Mouse (Mus musculus): ENCODE measurements around the gene Map4k5. TPM values are rescaled to one million over a fixed set of nuclear protein-coding genes. Genes with fewer than 3 reads are reported as not detected.
A peak's percentile ranks its signal among the peaks of the same experiment; 100 is the strongest.

Map4k5 gene
- polyA plus RNA-seq, 1 experiment: 5.6 TPM

DNA sequence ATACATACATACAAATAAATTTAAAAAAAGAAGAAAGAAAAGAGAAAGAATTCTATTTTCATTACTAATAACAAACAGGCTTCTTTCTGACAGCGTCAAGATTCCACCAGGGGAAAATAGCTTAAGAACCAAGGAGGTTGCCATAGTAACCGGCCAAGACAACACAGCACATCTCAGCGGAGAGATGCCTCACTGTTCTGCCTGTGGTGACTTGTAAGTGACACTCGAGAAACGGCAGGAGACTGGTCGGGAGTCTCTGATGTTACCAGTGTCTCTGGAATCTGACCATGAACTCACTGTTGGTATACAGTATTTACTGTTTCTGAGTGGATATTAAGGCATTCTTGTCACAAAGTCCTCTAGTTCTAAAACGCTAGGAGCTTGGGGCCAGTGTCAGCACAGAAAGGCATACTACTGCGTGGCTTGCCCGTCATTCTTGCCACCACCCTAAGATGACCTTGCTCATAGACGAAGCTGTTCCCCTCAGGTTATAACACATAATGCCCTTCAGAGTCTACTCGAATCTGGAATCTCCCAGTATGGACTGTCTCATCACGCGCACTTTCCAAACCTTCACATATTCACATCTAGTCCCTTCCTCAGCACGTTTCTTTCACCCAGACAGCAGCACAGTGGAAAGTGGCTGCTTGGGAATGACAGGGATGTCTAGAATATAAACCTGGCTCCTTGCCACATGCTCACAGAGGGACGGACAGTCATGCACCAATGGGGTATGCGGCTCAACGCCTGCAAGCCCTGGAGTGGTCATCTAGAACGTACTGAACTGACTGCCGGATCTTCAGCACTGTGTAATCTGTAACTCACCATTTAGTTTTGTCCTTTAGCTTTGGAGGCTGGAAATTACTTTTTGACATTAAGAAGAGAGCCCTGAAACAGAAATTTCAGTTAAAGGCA lies 49.2 kb downstream of the Map4k5 start:
- H3K36me3 ChIP-seq (ENCODE audit: control insufficient read depth, insufficient read depth, low read length): peaks cover 2% of the 10 kb centered on the region
- H3K27ac ChIP-seq (ENCODE audit: control insufficient read depth, insufficient read depth, low read depth, low read length): no peak overlapping the region
- peak; percentile 52; the same call in 1 of the 2 replicates for TF ChIP-seq POLR2A (IDR thresholded peaks at IDR 0.05; ENCODE audit: control insufficient read depth, low read depth, low read length)
- no peak for TF ChIP-seq CTCF (IDR thresholded peaks at IDR 0.05; ENCODE audit: control insufficient read depth, insufficient read depth, insufficient replicate concordance, low read depth, low read length)
- H3K4me1 ChIP-seq (ENCODE audit: control insufficient read depth, insufficient read depth, low read length): no peaks in the 10 kb centered on the region
- H3K27me3 ChIP-seq (ENCODE audit: control insufficient read depth, insufficient read depth, low read length): no peaks in the 10 kb centered on the region
- H3K4me3 ChIP-seq (ENCODE audit: control insufficient read depth, low read depth, low read length): peak overlapping the region; percentile 79

GRCm38 (mm10) chr12:69838376-69838775 lies 54.6 kb downstream of the Map4k5 start:
- H3K27ac ChIP-seq (ENCODE audit: control insufficient read depth, insufficient read depth, low read depth, low read length): no peak overlapping the region
- no peaks in the 10 kb centered on the region for H3K4me1 ChIP-seq (ENCODE audit: control insufficient read depth, insufficient read depth, low read length)
- TF ChIP-seq POLR2A (IDR thresholded peaks at IDR 0.05; ENCODE audit: control insufficient read depth, low read depth, low read length) (no peak), CTCF (IDR thresholded peaks at IDR 0.05; ENCODE audit: control insufficient read depth, insufficient read depth, insufficient replicate concordance, low read depth, low read length) (no peak)
- no peak overlapping the region for H3K4me3 ChIP-seq (ENCODE audit: control insufficient read depth, low read depth, low read length)
- no peaks in the 10 kb centered on the region for H3K27me3 ChIP-seq (ENCODE audit: control insufficient read depth, insufficient read depth, low read length)
- H3K36me3 ChIP-seq (ENCODE audit: control insufficient read depth, insufficient read depth, low read length): no peaks in the 10 kb centered on the region; the same call in none of the 2 replicates

DNA sequence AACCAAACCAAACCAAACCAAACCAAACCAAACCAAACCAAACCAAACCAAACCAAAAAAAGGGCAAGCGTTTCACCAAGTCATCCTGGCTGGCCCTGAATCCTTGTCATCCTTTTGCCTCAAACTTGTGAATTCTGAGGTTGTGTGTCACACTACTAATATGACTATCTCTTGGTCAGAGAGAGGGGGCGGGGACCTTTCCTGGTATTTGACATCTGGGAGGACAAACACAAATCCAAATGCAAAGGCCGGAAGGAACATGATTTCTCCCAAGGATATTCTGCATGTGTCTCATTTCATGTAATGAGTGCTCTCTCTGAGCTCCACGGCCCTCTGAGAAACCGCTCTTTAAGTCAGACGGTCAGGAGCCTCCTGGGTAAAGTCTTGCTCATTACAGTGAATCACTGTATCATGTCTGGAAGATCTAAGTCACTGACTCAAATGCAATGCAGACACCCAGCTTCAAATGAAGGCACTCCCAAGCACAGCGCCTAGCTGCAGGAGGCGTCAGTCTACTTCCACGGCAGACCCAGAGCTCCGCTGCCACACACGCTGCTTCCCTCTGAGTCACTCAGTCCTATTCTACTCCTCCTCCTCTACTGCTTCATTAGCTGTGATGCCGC lies 58.9 kb downstream of the Map4k5 start:
- Histone ChIP-seq H3K4me1 (ENCODE audit: control insufficient read depth, insufficient read depth, low read length) (no peaks in the 10 kb centered on the region), H3K27ac (ENCODE audit: control insufficient read depth, insufficient read depth, low read depth, low read length) (no peak overlapping the region), H3K36me3 (ENCODE audit: control insufficient read depth, insufficient read depth, low read length) (peaks cover under 1% of the 10 kb centered on the region), H3K27me3 (ENCODE audit: control insufficient read depth, insufficient read depth, low read length) (no peaks in the 10 kb centered on the region), H3K4me3 (ENCODE audit: control insufficient read depth, low read depth, low read length) (no peak overlapping the region)
- TF ChIP-seq POLR2A (IDR thresholded peaks at IDR 0.05; ENCODE audit: control insufficient read depth, low read depth, low read length) (no peak), CTCF (IDR thresholded peaks at IDR 0.05; ENCODE audit: control insufficient read depth, insufficient read depth, insufficient replicate concordance, low read depth, low read length) (no peak)

- Histone ChIP-seq H3K27me3 (ENCODE audit: control insufficient read depth, insufficient read depth, low read length) (no peaks in the 10 kb centered on the region), H3K36me3 (ENCODE audit: control insufficient read depth, insufficient read depth, low read length) (peaks cover 1% of the 10 kb centered on the region; the same call in 1 of the 2 replicates), H3K4me3 (ENCODE audit: control insufficient read depth, low read depth, low read length) (no peak overlapping the region), H3K27ac (ENCODE audit: control insufficient read depth, insufficient read depth, low read depth, low read length) (no peak overlapping the region), H3K4me1 (ENCODE audit: control insufficient read depth, insufficient read depth, low read length) (no peaks in the 10 kb centered on the region)
- TF ChIP-seq CTCF (IDR thresholded peaks at IDR 0.05; ENCODE audit: control insufficient read depth, insufficient read depth, insufficient replicate concordance, low read depth, low read length): no peak
- no peak for TF ChIP-seq POLR2A (IDR thresholded peaks at IDR 0.05; ENCODE audit: control insufficient read depth, low read depth, low read length)
Measured at GRCm38 (mm10) chr12:69831239-69831910, 61.6 kb downstream of the Map4k5 start.

DNA sequence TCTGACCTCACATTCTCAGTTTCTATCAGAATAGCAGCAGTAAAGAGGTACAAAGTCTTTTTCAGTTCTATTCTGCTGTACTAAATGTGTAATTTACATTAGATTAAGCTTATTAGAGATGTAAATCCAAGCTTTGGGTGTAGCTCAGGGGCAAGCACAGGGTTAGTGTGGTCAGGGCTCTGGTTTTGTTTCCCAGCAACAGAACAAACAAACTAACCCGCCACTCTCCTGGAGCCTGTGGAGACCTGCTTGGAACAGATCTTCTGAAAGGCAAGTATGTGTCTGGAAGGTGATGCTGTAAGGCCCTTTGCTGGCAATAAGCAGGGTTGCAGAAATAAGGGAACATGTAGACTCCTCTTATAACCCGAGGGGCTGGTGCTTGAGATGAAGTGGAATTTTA lies 64.8 kb downstream of the Map4k5 start:
- Histone ChIP-seq H3K4me1 (ENCODE audit: control insufficient read depth, insufficient read depth, low read length) (no peaks in the 10 kb centered on the region), H3K36me3 (ENCODE audit: control insufficient read depth, insufficient read depth, low read length) (peaks cover 1% of the 10 kb centered on the region; the same call in 1 of the 2 replicates), H3K27ac (ENCODE audit: control insufficient read depth, insufficient read depth, low read depth, low read length) (no peak overlapping the region), H3K4me3 (ENCODE audit: control insufficient read depth, low read depth, low read length) (no peak overlapping the region), H3K27me3 (ENCODE audit: control insufficient read depth, insufficient read depth, low read length) (no peaks in the 10 kb centered on the region)
- TF ChIP-seq CTCF (IDR thresholded peaks at IDR 0.05; ENCODE audit: control insufficient read depth, insufficient read depth, insufficient replicate concordance, low read depth, low read length) (no peak), POLR2A (IDR thresholded peaks at IDR 0.05; ENCODE audit: control insufficient read depth, low read depth, low read length) (no peak)

DNA sequence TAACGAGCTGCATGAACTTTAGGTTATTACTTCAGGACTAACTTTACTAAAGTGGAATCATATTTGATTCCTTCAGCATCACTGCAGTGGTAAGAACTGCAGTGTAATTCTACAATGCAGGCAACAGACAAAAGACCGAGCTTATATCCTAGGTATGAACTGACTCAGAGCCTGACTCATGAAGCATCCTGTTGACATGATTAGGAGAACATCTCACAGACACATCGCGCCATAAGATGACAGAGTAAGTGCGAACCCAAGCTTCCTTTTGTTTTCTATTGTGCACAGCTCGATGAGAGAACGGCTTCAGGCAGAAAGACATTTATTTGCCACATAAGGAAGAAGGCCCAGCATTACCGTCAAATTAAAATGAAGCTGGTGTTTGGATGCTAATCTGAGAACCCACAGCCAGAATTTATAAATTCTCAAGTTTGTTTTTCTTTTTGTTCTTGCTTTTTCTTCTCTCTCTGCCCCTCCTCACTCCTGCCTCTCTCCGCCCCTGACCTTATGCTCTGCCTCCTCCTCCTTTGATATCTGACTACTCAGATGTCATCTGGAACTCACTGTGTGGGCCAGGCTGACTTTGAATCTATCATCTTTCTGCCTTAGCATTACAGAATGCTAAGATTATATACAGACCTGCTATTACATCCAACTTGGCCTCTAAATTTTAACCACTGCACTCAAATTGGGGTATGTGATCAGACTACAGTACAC lies 68.0 kb downstream of the Map4k5 start:
- H3K27ac ChIP-seq (ENCODE audit: control insufficient read depth, insufficient read depth, low read depth, low read length): no peak overlapping the region
- H3K36me3 ChIP-seq (ENCODE audit: control insufficient read depth, insufficient read depth, low read length): peaks cover 2% of the 10 kb centered on the region
- no peak for TF ChIP-seq CTCF (IDR thresholded peaks at IDR 0.05; ENCODE audit: control insufficient read depth, insufficient read depth, insufficient replicate concordance, low read depth, low read length)
- no peak for TF ChIP-seq POLR2A (IDR thresholded peaks at IDR 0.05; ENCODE audit: control insufficient read depth, low read depth, low read length)
- no peaks in the 10 kb centered on the region for H3K4me1 ChIP-seq (ENCODE audit: control insufficient read depth, insufficient read depth, low read length)
- no peak overlapping the region for H3K4me3 ChIP-seq (ENCODE audit: control insufficient read depth, low read depth, low read length)
- H3K27me3 ChIP-seq (ENCODE audit: control insufficient read depth, insufficient read depth, low read length): no peaks in the 10 kb centered on the region
